Mouse (Mus musculus) kidney, adult 8-10 months (tissue): ENCODE results near the gene D430019H16Rik.

Experiments used
- DNase-seq, 2 experiments: peaks; one replicate each; pipeline ENCODE4 v3.0.0; 2022

Gene D430019H16Rik

DNA sequence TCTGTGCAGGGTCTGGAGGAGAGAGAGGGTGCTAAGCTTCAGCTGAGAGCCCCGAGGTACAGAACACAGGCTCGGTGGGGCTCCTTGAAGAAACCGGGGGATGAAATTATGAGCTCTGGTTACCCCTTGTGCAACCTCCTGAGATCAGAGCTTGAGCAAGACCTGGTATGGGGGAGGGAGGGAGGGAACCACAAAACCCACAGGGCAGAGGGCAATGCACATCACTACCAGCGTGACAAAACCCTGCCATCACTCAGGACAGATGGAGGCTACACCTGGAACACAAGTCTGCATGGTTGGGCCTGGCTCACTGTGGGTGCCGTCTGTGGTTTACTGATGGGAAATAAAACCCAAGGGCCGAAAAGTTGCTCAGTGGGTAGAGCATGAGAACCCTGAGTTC lies 37.1 kb downstream of the D430019H16Rik start:
- no peak for DNase-seq

DNA sequence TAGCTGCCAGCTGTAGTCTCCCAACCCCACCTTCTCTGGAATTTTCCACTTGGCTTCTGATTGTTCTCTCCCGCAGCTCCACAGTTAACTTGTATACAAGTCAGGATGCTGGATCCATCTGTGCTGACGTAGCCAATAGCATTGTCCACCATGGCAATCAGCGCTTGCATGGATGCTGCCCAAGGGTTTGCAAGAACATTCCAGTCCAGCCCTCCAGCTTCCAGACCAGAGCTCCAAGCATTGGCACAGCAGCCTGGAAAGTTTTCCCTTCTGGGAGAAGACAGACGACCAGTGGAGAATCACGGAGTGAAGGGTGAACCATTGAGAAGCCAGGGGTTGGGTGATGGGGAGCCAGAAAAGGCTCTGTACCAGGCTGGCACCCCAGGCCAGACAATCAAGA lies 41.1 kb downstream of the D430019H16Rik start:
- no peak for DNase-seq

DNA sequence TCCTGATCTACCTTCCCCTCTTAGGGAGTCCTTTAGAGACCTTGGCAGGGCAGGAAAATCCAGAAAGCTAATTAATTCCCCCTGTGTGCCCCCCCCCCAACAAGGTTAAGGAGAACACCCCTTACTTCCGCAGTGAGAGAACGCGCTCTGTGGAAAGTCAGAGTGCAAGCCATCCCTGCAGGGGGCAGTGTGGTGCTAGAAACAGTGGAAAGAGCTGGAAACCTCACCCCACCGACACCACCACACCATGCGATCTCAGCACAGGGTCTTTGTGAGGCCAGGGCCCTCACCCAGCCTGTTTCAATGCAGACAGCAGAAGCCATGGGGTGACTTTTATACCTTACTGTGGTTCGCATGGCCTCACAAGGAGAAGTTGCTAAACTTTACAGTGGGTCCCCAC lies 44.2 kb downstream of the D430019H16Rik start:
- DNase-seq: peak; percentile 70 to 84

DNA sequence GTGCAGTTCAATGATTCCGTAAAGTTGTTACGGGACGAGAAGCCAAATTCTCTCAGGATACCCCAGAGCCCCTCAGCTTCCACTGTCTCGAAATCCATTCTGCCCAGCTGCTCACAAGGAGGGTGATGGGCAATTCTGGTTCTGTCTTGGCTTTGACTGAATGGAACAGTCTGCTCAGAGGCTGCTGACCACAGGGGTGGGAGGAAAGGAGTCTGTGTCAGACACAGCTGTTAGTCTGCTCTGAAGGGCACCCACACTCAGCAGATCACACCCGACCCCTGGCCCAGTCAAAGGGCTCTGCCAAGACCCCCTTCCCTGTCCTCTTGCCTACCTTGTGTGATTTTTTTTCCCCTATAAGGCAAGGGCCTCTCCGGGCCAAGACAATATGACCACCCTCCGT lies 44.8 kb downstream of the D430019H16Rik start:
- no peak for DNase-seq

DNA sequence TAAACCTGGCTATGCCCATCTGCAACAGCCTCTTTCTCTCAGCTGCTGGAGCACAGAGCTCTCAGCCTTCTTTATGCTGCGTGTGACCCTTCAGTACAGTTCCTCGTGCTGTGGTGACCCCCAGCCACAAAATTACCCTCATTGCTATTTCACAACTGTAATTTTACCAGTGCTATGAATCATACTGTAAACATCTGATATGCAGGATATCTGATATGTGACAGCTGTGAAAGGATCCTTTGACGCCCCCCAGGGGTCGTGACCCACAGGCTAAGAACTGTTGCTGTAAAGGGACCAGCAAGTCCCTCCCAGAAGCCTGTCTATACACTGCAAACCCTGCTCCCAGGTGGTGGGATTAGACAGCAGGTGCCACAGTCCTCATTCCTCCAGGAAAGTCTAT lies 45.2 kb downstream of the D430019H16Rik start:
- DNase-seq: no peak

DNA sequence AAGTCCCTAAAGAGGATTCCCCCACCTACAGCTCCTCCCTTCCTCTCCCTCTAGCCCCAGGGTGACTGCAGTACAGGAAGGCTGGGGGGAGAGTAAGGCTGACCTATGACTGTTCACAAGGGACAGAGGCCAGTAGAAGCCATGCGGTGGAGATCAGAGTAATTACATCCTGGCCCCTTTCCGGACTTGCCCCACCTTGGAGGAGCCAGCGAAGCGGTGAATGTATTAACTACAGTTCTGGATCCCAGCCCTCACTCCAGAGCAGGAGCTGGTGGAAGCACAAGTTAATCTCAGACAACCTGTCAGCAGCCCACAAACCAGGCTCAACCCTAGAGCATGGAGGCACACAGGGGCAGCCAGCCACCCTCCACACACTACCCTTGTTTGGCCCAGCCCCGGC lies 47.3 kb downstream of the D430019H16Rik start:
- peak; percentile 43 to 57 for DNase-seq

DNA sequence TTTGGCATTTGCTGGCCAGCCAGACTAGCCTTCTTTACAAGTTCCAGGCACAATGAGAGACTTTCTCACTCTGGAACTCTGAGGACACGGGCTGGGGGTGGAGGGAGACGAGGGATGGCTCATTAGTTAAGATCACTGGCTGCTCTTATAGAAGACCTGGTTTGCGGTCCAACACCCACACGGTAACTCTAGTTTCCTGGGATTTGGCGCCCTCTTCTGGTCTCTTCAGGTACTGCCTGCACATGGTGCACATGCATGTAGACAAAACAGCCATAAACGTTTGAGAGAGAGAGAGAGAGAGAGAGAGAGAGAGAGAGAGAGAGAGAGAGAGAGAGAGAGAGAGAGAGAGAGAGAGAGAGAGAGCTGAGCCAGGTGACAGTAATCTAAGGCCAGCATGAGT lies 51.1 kb downstream of the D430019H16Rik start:
- no peak for DNase-seq

DNA sequence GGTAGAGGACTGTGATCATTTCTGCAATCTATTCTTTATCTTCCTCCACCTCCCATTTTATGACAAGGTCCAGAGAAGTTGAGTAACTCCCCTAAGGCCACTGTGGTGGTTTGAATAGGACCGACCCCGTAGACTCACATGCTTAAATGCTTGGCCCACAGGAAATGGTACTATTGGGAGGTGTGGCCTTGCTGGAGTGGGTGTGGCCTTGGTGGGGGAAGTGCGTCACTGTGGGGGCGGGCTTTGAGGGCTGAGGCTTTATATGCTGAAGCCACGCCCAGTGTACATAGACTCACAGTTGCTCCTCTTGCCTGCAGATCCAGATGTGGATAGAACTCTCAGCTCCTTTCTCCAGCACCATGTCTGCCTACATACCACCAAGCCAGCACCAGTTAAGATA lies 57.5 kb downstream of the D430019H16Rik start:
- no peak for DNase-seq

DNA sequence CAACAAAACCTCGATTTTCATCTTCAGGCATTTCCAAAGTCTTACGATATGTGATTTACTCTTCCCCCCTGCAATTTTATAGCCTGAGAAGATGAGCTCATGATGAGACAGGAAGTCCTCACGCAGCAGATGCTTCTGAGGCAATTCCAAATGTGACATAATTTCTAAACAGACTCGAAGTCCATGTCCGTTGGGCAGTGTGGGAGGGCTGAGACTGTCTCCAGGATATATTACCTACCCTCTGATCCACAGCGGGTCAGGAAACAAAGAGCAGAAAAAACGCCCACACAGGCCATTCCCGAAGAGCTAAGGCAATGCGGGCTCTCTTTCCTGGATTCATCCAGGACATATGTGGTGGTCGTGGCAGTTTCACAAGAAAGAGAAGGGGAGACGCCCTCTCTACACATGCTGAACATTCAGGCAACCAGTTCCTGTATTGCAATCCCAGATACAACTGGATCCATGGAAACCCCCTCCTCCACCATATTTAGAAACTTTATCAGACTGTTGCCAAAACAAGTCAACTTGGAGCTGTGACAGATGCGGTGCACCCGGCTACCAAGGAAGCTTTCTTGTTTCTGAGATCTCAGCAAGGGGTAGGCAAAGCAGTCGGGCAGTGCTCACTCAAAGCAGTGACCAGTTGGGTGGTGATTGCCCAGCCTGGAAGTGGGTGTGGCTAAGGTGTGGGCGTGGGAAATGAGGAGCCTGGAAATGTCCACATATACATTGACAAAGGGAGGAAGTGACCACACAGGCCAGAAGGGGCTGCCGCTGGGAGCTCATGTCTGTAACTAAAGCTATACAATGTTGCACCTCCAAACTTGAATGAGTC lies 58.2 kb downstream of the D430019H16Rik start:
- DNase-seq: no peak

DNA sequence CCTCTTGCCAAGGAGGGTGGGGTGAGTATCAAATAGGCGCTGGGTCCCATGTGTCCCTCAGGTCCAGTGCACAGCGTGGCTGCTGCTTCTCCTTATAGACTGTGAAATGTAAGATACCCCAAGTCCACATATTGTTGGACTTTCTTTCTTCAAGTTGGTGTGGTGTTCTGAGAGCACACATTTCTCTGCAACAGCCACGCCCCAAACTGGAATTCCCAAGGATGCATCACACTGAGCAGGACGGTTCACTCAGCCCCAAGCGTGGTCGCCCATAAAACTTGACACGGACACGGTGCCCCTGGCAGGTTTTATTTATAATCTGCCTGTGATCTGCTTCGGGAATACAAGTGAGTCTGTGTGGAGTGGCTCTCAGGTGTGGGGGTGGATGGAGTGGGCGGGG lies 60.5 kb downstream of the D430019H16Rik start:
- DNase-seq: no peak

DNA sequence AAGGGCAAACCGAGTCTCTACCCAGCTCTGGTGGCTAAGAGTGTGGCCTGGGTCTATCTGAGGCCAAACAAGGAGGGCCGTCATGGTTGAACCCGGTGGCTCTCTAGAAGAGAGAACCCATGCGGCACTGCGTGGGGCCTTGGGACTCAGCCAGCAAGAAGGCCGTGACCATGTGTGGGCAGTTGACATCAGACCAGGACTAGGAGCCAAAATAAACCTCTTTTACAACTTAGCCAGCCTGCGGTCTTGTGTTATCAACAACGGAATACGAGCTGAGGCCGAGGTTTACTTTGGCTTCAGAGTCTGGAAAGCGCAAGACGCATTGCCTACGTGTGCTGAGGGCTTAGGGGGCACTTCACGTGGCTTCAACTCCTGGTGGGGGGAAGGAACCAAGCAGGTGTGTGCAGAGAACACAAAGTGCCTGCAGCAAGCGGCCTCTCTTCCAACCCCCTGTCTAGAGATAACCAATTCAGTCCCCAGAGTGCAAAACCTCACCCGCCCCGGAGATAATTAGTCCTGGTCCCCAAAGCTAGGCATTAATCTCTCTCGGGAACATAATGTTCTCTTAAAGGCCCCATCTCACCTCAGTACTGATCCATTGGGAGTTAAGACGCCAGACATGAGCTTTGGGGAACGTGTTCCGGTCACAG lies 63.5 kb downstream of the D430019H16Rik start:
- peak in 1 of 2 experiments; percentile 37 for DNase-seq

DNA sequence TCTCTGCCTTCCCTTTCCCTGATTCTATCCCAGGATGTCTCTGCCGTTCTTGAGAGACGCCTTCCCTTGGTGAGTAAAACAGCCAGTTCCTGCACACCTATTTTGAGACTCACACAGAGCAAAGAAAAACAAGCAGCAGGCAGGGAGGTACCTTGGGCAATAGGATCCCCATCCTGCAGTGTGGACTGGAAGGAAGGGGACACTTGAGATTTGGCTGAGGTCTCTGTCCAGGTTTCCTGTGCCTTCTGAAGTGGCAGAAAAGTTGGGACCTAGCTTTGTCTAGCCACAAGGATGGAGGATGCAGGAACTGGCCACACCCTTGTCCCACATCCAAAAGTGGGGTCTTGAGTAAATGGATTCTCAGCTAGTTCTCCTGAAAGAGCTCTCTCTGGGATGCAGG lies 66.2 kb downstream of the D430019H16Rik start:
- no peak for DNase-seq

DNA sequence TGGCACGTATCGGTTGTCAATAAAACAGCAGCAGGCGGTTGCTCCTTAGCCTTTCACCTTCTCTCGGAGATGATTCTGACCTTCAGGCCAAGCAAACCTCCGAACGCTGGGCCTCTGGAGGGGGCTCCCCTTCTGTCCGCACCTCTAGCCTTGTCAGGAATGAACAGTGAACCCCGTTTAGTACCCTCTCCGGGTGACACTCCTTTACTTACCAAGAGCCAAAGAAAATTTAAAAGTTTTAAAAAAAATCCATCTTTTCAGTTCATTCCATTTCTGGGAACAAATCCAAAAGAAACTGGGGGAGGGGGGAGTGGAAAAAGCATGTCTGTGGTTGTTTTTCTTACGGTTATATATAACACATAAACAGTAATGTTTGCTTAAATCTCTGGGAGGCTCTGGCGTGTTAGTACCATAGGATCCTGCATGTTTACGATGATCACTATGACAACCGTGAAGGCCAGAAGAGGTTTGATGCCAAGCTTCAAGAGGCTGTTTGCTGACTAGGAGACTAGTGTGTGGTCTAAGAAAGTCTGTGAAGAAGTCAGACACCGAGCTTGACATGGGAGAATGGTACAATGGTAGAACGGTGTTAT lies 67.6 kb downstream of the D430019H16Rik start:
- no peak for DNase-seq

DNA sequence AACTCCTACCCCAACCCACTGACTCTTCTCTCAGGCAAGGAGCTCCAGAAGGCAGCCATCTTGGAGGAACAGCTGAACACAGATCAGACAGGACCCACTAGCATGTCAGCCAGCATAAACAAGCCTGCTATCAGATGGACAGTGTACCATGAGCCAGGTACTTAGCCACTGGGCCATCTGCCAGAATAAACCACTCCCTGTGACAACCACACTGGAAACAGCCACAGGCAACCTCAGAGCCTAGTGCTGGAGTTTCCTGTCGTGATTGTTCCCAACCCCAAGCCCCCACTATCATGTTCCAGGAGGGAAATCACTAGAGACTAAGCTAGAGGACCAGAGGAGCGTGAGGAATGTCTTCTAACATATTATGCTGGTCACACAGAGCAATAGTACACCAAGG lies 70.1 kb downstream of the D430019H16Rik start:
- no peak for DNase-seq

DNA sequence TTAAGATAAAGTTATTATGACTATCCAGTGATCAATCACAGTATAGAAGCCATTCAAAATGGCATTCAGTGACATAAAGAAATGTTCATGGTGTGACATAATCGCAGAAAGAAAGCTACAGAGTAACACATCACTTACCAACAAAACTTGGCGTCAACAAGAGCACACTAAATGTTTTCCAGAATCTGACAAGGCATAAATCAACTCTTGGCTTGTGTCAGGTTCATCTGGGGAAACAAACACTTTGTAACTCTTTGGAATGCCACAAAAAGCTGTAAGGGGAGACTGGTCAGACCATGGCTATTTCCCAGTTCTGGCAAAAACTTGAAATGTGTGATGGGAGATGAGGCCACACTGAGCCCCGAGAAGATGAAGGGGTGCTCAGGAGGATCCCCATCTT lies 72.5 kb downstream of the D430019H16Rik start:
- DNase-seq: no peak

DNA sequence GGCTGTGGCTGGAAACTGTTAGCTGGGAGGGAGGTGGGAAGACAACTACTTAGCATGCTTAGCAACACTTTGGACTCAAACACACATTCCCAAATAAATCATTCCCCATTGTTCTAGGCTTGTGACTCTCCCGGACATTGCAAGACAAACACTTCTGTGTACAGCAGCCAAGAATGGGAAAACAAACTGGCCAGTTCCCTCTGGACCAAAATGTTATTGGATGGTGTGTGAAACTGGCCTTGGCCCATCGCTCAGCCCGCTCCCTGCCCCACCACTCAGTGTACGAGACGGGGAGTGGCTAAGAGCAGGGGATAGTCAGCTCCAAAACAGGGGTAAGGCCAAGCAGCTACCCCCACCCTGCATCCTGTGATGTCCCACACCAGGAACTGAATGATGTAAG lies 73.2 kb downstream of the D430019H16Rik start:
- peak; percentile 43 to 75 for DNase-seq

DNA sequence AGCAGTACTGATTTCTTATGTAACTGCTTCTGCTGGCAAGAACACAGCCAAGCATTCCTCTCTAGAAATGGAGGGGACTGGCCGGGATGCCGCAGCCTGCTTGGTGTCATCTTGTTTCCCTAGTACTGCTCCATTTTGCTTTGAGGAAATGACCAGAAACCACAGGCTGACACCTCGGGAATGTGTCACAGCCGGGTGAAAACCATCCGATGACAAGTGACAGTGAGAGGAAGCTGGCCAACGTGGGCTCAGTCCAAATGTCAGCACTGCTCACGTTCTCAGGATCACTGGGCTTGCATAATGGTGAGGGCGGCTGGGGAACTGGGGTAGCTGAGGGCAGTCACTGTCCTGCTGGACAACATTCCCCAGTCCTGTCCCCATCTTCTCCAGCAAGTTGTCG lies 75.9 kb downstream of the D430019H16Rik start:
- DNase-seq: peak in 1 of 2 experiments; percentile 42

DNA sequence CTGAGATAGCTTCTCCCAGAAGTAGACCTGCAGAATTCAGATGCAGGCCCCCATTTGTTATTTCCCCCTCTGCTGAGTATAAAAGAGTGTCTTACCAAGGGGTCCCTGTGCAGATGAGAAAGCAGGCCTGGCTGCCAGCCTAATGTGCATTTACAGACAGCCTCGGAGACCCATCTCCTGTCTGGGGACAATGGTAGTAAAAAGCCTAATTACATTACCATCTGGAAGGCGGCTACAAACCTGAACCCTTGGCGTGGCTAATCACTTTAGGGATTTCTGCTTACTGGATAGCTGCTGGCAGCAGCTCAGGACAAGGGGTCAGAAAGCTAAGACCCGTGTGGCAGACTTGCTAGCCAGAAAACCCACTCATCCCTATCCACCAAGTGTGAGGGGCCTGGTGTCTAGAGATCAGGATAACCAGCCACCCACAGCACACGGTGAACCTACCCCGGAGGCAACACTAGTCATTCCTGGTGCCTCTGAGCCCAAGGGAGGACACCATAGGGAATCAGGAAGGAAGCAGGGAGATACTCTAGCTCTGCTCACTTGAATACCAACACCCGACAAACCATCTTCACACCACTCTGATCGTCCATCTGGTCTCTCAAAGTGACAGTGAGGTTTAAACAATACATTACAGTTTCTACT lies 78.2 kb downstream of the D430019H16Rik start:
- no peak for DNase-seq

DNA sequence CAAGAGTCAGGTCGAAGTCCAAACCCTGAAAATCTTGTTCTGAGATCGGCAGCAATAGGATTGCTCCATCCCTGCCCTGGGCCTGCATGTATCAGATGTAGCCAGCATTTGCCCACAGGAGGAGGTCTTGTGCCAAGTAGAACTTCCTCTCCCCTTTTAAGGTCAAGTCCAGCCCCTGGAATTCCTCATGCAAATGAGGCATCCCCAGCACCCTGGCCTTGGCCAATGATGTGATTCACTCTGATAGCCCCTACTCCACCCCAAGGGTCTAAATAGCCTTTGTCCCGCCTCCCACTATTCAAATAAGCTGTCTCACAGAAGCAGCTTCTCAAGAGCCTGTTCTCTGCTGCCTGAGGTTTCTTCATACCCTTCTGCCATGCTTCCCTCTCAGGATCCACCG lies 81.2 kb downstream of the D430019H16Rik start:
- no peak for DNase-seq

DNA sequence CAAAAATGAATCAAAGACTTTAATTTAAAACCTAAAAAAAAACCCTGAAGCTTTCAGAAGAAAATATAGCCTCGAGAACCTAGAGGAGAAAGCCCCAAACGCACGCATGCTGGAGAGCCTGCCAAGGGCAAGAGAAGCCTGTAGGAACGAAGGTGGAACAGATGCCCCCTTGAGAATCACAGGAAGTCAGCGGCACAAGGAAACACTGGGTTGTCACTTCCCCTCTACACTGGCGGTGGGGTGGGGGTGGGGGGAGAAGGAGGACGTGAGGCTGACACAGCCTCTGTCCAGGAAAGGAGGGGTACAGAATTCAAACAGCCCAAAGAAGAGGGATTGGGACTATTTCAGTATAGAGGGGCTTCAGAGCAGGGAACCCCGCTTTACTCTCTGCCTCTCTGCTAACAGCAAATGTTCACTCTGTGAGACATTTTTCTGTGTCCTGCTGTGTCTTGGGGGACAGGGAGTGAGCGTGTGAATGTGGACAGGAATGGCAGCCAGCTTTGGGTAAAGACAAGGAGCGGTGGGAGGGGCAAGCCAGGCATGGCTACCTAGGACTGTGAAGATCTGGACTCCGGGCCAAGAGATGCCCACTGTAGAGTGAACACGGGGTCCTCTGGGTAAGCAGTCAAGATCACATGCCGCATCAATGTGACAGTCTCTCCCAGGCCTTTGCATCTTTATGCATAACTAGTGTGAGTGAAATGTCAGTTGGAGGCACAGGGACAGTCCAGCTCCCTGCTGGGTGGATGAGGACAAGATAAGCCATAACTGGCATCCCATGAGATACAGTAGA lies 82.5 kb downstream of the D430019H16Rik start:
- no peak for DNase-seq

DNA sequence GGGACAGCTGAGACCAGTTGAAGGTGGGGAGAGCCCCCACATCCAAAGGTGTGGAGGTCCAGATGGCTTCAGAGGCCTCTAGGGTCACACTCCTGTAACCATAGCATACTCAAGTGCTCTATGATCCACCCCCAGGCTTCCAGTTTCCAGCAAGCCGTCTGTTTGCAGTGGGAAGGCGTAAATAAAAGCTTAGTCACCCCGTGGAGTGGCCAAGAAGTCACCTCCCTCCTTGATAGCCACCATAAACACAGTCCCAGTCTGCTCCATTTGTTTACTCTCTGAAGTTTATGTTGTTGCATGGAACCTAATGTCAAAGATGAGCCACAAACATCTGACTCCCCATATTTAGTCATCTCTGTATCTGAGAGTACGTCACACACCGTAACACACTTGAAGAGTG lies 83.5 kb downstream of the D430019H16Rik start:
- no peak for DNase-seq

DNA sequence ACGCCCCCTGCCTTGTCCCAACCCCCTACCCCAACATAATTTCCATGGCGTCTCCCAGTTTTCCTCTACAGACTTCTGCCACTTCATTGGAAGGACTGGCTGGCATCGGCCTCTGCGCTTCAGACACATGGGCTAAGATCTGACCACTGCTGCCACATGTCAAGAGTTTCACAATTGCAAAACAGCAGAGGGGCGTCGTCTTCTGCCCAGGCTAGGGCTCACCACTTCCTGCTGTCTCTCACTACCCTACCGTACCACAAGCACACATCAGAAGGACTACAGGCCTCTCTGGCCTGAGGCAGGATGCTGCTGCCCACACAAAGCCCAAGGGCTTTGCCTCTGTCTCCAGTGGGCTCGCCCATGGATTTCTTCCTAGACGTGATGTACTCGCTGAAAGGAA lies 86.0 kb downstream of the D430019H16Rik start:
- no peak for DNase-seq
